Mouse (Mus musculus): ENCODE results near the gene Otp. TPM values are rescaled to one million over a fixed set of nuclear protein-coding genes. Genes with fewer than 3 reads are reported as not detected.

Gene Otp
- total and polyA plus RNA-seq, 3 experiments: not detected

- no peak overlapping the region for H3K4me2 ChIP-seq (ENCODE audit: insufficient read depth, low read depth, poor library complexity, severe bottlenecking)
- H3K36me3 ChIP-seq (replicated peaks in 1 of 2; ENCODE audit: control insufficient read depth in 1 of 2, insufficient read depth in 1 of 2, low read length in 1 of 2): peaks cover 0 to 16% of the 10 kb centered on the region in 2 experiments
- peaks cover 0 to 7% of the 10 kb centered on the region in 2 experiments; a peak in 1 of 4 replicates for H3K4me1 ChIP-seq (ENCODE audit: control insufficient read depth in 1 of 2, insufficient read depth in 2 of 2)
- in situ Hi-C loops (cut with MboI; ENCODE audit: low pct_ligation_motif_present, low pct_unique_long_range_greater_than_20kb, low sequenced_read_pairs): no loop called here
- no peak for TF ChIP-seq SIN3A (IDR thresholded peaks at IDR 0.05; ENCODE audit: low read length)
- no peak for TF ChIP-seq ZNF384 (IDR thresholded peaks at IDR 0.05; ENCODE audit: low read depth, low read length)
- no peak for TF ChIP-seq MAZ (IDR thresholded peaks at IDR 0.05; ENCODE audit: low read depth, low read length)
- TF ChIP-seq BHLHE40 (IDR thresholded peaks at IDR 0.05; ENCODE audit: low read depth, low read length): no peak
- TF ChIP-seq SMC3 (IDR thresholded peaks at IDR 0.05; ENCODE audit: low read depth, low read length): no peak
- TF ChIP-seq USF2 (conservative IDR thresholded peaks at IDR 0.05; ENCODE audit: low read depth, low read length): no peak
- TF ChIP-seq USF1 (IDR thresholded peaks at IDR 0.05; ENCODE audit: low read depth, low read length): no peak
- TF ChIP-seq TBP (conservative IDR thresholded peaks at IDR 0.05; ENCODE audit: low read depth, low read length): no peak
- TF ChIP-seq CHD1 (IDR thresholded peaks at IDR 0.05; ENCODE audit: low read depth, low read length): no peak
- no peak for TF ChIP-seq KAT2A (IDR thresholded peaks at IDR 0.05; ENCODE audit: insufficient replicate concordance, low read length)
- no peak for TF ChIP-seq PAX5 (IDR thresholded peaks at IDR 0.05; ENCODE audit: low read length)
- TF ChIP-seq MAX (IDR thresholded peaks at IDR 0.05; ENCODE audit: low read length): no peak
- TF ChIP-seq ZMIZ1 (IDR thresholded peaks at IDR 0.05; ENCODE audit: low read depth, low read length): no peak
- TF ChIP-seq UBTF (IDR thresholded peaks at IDR 0.05; ENCODE audit: low read depth, low read length): no peak
- no peak for TF ChIP-seq JUND (conservative IDR thresholded peaks at IDR 0.05; ENCODE audit: low read depth, low read length)
- no peak for TF ChIP-seq MXI1 (IDR thresholded peaks at IDR 0.05; ENCODE audit: low read depth, low read length)
- no peak for TF ChIP-seq NRF1 (IDR thresholded peaks at IDR 0.05; ENCODE audit: low read depth, low read length)
- TF ChIP-seq MAFK (IDR thresholded peaks at IDR 0.05; ENCODE audit: insufficient replicate concordance, low read length): no peak
- no peak for TF ChIP-seq NELFE (IDR thresholded peaks at IDR 0.05; ENCODE audit: low read depth, low read length)
- TF ChIP-seq HCFC1 (IDR thresholded peaks at IDR 0.05; ENCODE audit: low read depth, low read length): no peak
- dilution Hi-C loops (cut with MboI; ENCODE audit: extremely low pct_ligation_motif_present, extremely low pct_unique_long_range_greater_than_20kb, low sequenced_read_pairs): no loop called here
- no peak overlapping the region for H3K4me3 ChIP-seq (replicated peaks in 1 of 3; ENCODE audit: low read depth in 2 of 3, low read length in 2 of 3, poor library complexity in 1 of 3)
- no peaks in the 10 kb centered on the region for H3K27me3 ChIP-seq (replicated peaks)
- H3K9me3 ChIP-seq (replicated peaks; ENCODE audit: low read length): no peaks in the 10 kb centered on the region
- no peaks in the 10 kb centered on the region for H3K79me2 ChIP-seq (replicated peaks; ENCODE audit: control insufficient read depth, extremely low read depth, insufficient read depth, poor library complexity, severe bottlenecking)
- H3K27ac ChIP-seq (ENCODE audit: insufficient read depth, low read depth): no peak overlapping the region
- no peak overlapping the region for H3K9ac ChIP-seq (ENCODE audit: insufficient read depth, low read depth)
- no peak for DNase-seq (ENCODE audit: extremely low read depth)
Observed at GRCm38 (mm10) chr13:94847870-94848269, 27.5 kb upstream of the Otp start.

- TF ChIP-seq NRF1 (IDR thresholded peaks at IDR 0.05; ENCODE audit: low read depth, low read length) (no peak), CHD2 (IDR thresholded peaks at IDR 0.05; ENCODE audit: low read length) (no peak), POLR2AphosphoS2 (IDR thresholded peaks at IDR 0.05; ENCODE audit: low read depth, low read length) (no peak), ZMIZ1 (IDR thresholded peaks at IDR 0.05; ENCODE audit: low read depth, low read length) (no peak), HCFC1 (IDR thresholded peaks at IDR 0.05; ENCODE audit: low read depth, low read length) (no peak), CHD1 (IDR thresholded peaks at IDR 0.05; ENCODE audit: low read depth, low read length) (no peak), UBTF (IDR thresholded peaks at IDR 0.05; ENCODE audit: low read depth, low read length) (no peak), ZKSCAN1 (IDR thresholded peaks at IDR 0.05; ENCODE audit: borderline replicate concordance, low read depth, low read length) (no peak), MXI1 (IDR thresholded peaks at IDR 0.05; ENCODE audit: low read depth, low read length) (no peak), TCF12 (IDR thresholded peaks at IDR 0.05; ENCODE audit: low read depth, low read length) (no peak), ZNF384 (IDR thresholded peaks at IDR 0.05; ENCODE audit: low read depth, low read length) (no peak), PAX5 (IDR thresholded peaks at IDR 0.05; ENCODE audit: low read length) (no peak), MEF2A (IDR thresholded peaks at IDR 0.05; ENCODE audit: borderline replicate concordance, low read depth, low read length) (no peak), ETS1 (conservative IDR thresholded peaks at IDR 0.05; ENCODE audit: low read depth, low read length) (no peak), BHLHE40 (IDR thresholded peaks at IDR 0.05; ENCODE audit: low read depth, low read length) (no peak)
- dilution Hi-C loops (cut with MboI; ENCODE audit: extremely low pct_ligation_motif_present, extremely low pct_unique_long_range_greater_than_20kb, low sequenced_read_pairs) (no loop called here), in situ Hi-C loops (cut with MboI; ENCODE audit: low pct_ligation_motif_present, low pct_unique_long_range_greater_than_20kb, low sequenced_read_pairs) (no loop called here)
- Histone ChIP-seq H3K9me3 (replicated peaks; ENCODE audit: low read length) (no peaks in the 10 kb centered on the region), H3K27me3 (replicated peaks) (no peaks in the 10 kb centered on the region), H3K4me1 (ENCODE audit: control insufficient read depth in 1 of 2, insufficient read depth in 2 of 2) (no peaks in the 10 kb centered on the region), H3K4me3 (replicated peaks in 1 of 3; ENCODE audit: low read depth in 2 of 3, low read length in 2 of 3, poor library complexity in 1 of 3) (no peak overlapping the region), H3K79me2 (replicated peaks; ENCODE audit: control insufficient read depth, extremely low read depth, insufficient read depth, poor library complexity, severe bottlenecking) (no peaks in the 10 kb centered on the region), H3K4me2 (ENCODE audit: insufficient read depth, low read depth, poor library complexity, severe bottlenecking) (no peak overlapping the region), H3K27ac (ENCODE audit: insufficient read depth, low read depth) (no peak overlapping the region), H3K36me3 (replicated peaks in 1 of 2; ENCODE audit: control insufficient read depth in 1 of 2, insufficient read depth in 1 of 2, low read length in 1 of 2) (peaks cover 0 to 3% of the 10 kb centered on the region in 2 experiments), H3K9ac (ENCODE audit: insufficient read depth, low read depth) (no peak overlapping the region)
- DNase-seq (ENCODE audit: extremely low read depth): no peak
Observed at GRCm38 (mm10) chr13:94849351-94849750, 26.1 kb upstream of the Otp start.

Data from CH12.LX (cell line).